Mouse (Mus musculus): ENCODE data around the gene D10Wsu102e.

DNA sequence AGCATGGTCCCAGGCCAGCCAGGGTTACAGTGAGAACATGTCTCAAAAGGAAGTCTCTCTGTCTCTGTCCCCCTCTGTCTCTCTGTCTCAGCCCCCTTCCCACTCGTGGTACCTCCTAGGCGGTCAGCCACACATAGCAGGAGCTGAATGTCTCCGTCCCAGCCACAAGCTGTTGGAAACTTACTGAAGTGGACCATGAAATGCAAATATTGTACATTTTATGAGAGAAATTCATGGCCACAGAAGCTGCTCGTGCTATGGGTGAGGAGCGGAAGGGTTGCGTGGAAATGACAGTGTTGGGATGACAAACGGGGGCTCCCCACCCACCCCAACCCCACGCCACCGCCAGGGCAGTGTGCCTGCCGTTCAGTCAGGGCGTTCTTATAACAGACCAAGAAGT, 27.4 kb upstream of the D10Wsu102e start:
- no peak for TF ChIP-seq CTCF (IDR thresholded peaks at IDR 0.05; ENCODE audit: low read depth)
- no peak for TF ChIP-seq EP300 (optimal IDR thresholded peaks at IDR 0.05)
